Mouse (Mus musculus) large intestine, adult 2 months (tissue): ENCODE results near the gene Serp1. TPM values are rescaled to one million over a fixed set of nuclear protein-coding genes. Genes with fewer than 3 reads are reported as not detected.
"Not testable (repeated sequence)": the region's sequence is repeated elsewhere in the genome, so short reads cannot be mapped to it uniquely, and the experiment has no call there.

ENCODE experiments used
- DNase-seq: peaks from one replicate; pipeline ENCODE4 v3.0.0-alpha.2; 2012; ENCODE audit warnings: low read depth, low spot score
- WGBS: fragments of 180-500 bp; shearing (Covaris S2); methylation state at CpG from one replicate; pipeline ENCODE4 v1.1.7; 2018; 5-methylcytosine and 5-hydroxymethylcytosine counted together
- polyA plus RNA-seq: library from polyadenylated mRNA; depleted of rRNA; stranded (reverse); fragments of >200 nt; gene quantifications from 2 replicates; pipeline ENCODE4 v1.2.3, GENCODE M21; 2012; rRNA removed

Serp1 gene
- polyA plus RNA-seq, 1 experiment = 41.4 TPM

DNA sequence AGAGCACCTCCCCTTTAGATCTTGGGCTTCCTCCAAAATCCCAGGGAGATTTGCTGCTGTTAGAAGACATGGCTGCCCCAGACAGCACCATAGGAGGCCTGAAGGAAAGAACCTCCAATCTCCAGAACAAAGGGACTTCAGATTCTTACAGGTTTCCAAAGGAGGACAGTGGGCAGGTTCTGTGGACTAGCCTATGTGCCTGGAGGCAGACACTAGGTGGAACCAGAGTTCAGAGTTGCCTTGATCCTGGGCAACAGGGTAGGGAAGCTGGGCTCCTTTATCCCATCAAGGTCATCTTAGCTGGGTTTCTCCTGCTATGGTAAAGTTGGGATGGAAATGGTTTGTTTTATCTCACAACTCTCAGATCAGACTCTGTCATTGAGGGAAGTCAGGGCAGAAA is 14.1 kb downstream of the Serp1 start:
- DNase-seq = no peak

DNA sequence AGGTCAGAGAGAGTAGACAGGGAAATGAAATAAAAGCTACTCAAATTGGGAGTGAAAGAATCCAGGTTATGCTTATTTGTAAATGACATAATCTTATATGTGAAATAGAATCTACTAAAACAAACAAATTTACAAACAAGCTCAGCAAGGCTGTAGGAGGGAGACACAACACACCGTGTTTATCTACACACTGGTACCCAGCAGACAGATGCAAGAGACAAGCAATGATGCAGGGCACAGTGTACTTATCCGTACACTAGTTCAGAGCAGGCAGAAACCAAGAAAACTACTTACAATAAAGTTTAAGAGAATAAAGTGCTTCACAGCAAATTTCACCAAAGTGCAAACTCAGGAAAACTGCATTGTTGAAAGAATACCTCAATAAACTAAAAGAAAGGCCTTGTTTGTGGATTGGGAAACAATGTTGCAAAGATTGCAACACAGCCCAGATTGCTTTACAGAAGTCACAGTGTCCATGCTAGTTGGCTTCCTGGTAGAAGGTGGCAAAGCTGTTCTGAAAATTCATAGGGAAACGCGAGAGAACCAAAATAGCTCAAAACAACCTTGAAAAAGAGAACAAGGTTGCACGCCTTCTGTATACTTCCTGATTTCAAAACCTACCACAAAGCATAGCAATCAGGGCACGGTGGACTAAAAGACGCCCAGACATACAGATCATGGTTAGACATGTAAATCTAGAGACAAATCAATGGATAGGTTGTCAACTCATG is 17.5 kb downstream of the Serp1 start:
- 58% methylated on average over 7 of the region's 7 CpGs for WGBS
- DNase-seq = no peak

DNA sequence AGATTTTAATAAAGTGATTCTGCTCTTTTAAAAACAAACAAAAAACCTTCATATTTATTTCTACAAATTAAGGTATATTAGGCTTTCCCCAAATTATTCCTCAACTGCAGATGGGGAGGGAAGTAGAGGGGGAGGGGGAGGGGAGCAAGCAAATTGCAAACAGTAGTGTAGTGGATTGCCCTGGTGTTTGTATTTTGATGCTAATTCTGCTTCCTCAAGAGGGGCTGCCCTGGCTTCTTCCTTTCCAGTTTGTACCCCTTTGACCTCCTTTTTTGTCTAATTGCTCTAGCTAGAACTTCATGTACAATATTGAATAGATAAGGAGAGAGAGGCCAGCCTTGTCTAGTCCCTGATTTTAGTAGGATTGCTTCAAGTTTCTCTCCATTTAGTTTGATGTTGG is 21.0 kb downstream of the Serp1 start:
- no peak for DNase-seq

DNA sequence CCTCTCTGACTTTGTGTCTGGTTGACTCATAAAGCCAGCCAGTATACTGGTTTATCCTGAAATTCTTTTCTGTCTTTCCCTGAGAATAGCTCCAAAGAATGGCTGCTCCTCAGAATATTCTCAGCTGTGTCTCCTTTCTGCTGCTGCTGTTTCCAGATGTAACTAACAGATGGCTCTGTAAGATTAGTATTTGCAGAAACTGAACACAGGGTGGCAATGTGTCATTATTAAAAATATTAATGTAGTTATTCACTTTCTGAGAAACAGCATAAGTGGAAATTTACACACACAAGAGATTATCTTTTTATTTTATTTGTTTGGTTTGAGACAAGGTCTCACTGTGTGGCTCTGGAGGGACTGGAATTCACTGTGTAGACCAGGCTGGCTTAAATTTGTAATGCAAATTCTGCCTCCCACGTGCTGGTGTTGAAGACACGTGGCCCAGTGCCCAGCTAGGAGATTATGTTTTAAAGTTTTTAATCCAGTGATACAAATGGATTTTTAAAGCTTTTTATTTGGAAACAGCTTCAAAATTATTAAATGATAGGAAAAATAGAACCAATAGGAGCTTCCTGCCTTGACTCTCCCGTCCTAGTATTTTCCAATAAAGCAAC is 21.9 kb downstream of the Serp1 start:
- DNase-seq = no peak
- 73% methylated on average over 3 of the region's 3 CpGs for WGBS

DNA sequence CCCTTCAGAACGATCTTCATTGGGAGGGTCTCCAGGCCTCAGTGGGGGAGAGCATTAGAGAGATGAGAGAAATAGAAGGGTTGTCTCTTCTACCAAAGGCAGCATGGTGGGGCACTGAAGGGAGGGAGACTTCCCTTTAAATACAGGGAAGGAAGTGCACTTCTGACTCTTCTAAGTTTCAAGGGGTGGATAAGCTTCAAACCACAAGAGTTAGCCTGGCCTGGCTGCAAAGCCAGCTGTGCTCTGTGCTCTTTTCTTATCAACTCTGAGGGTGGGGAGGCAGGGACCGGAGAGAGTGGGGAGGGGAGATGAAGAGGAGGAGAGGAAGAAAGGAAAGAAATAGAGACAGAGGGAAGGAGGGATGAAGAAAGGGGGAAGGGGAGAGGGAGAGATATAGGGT is 23.7 kb downstream of the Serp1 start:
- no peak for DNase-seq
- WGBS = 69% methylated on average over 2 of the region's 2 CpGs

DNA sequence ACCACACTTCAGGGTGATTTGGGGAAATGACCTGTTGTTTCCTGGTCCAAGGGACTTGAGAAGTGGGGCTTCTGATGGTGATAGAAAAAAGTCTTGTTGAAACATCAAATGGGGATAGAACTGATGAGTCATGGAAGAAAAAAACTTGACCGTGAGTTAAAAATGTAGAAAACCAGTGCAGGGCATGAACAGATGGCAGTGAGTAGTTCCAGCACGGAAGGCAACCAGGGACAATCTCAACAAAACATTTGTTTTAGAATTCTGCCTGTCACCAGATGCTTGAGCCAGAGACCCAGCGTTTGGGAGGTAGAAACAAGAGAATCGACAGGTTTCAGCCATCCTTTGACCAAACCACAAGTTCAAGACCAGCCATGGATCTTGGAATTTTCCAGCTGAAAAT is 32.1 kb downstream of the Serp1 start:
- 80% methylated on average over 4 of the region's 4 CpGs for WGBS
- DNase-seq = no peak

DNA sequence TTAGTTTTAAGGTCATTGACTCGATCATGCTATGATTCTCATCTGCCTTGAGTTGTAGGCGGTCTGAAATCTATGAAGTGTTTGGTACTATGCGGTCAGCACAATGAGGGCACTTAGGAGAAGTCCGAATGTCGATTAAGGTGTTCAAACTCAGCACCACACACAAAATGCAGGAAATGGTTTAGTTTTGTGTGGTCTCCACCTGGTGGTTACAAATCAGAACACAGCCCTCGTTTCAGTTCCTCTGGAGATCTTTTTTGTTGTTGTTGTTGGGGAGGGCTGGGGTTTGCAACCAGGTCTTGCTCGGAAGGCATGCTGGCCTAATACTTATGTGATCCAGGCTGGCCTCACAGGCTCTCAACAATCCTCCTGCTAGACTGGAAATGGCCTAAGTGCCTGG is 34.9 kb downstream of the Serp1 start:
- WGBS = 57% methylated on average over 7 of the region's 7 CpGs
- no peak for DNase-seq

DNA sequence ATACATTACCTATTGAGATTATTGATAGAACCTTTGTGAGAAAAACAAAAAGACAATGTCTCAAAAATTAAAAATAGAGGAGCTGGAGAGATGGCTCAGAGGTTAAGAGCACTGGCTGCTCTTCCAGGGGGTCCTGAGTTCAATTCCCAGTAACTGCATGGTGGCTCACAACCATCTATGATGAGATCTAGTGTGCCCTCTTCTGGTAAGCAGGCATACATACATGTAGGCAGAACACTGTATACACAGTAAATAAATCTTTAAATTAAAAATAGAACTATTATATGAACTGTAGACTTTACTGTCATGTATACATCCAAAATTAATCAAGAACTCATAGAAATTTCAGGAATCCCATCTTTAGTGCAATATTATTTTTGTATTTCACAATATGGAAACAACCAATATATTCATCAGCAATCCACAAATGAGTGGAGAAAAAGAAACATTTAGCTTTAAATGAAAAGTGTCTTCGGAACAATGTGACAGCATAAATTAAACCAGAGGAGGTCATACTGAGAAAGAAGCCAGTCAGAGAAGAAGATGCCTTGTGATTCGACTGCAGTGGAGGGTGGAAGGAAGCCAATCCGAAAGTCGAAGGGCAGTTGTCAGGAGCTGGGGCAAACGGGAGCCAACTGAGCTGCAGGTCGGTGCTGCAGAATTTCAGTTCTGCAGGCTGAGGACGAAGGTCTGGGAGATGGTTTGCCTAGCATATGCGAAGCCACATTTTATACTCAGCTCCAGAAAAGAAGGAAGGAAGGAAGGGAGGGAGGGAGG is 37.5 kb downstream of the Serp1 start:
- DNase-seq = no peak
- 63% methylated on average over 8 of the region's 8 CpGs for WGBS

DNA sequence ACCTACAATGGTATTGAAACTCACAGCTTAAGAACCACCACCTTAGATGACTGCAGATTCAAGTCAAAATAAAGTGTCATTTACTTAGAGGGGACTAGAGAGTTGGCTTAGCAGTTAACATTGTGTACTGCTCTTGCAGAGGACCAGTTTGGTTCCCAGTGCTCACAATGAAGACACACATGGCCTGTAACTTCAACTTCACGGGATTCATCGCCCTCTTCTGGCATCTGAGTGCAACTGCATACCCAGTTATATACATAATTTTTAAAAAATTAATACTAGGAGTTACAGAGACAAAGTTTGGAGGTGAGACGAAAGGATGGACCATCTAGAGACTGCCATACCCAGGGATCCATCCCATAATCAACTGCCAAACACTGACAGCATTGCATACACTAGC is 38.6 kb downstream of the Serp1 start:
- WGBS = 73% methylated on average over 3 of the region's 3 CpGs
- DNase-seq = no peak

DNA sequence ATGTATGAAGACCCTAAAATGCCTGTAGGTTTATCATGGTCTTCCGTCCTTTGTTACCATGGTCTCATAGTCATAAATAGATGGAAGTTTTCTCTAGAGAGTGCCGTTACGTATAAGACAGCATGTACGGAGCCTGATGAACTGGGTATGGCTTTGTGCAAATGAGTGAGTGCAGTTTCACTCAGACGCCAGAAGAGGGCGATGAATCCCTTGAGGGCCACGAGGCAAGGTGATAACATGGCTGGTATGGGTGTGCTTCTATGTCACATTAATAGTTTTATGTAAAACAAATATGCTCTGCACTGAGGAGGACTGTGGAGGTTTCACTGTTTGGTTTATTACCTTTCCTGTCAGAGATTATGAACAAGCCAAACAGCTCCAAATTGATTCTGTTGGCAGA is 39.8 kb downstream of the Serp1 start:
- 74% methylated on average over 7 of the region's 7 CpGs for WGBS
- DNase-seq = no peak

DNA sequence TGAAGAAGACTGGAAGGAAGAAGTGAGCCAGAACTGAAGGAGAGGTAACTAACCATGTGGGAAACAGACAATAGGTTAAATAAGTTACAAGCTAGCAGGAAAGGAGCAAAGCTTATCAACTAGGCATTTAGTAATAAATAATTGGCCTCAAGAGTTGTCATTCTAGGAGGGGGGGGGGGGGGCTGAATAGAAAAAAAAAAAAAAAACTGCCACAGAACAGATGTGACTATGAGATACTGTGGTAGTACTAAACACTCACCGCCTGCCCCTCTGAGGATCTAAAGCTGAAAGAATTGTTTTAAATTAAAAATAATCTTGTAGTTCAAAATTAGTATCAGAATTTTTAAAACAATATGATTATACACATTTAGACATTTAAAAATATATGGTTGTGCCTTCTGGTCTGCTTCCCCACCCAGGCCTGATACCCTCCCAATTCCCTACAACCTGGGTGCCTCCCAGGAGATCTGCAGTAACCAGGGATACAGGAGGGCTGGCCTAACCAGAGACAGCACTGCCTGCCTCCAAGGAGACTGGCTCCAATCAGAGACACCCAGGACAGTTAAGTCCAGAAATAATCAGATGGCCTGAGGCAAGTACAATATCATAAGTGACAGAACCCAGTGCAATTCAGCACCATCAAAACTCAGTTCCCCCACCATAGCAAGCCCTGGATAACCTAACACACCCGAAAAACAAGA is 46.8 kb downstream of the Serp1 start:
- DNase-seq = no peak
- WGBS = 87% methylated on average over 2 of the region's 2 CpGs

DNA sequence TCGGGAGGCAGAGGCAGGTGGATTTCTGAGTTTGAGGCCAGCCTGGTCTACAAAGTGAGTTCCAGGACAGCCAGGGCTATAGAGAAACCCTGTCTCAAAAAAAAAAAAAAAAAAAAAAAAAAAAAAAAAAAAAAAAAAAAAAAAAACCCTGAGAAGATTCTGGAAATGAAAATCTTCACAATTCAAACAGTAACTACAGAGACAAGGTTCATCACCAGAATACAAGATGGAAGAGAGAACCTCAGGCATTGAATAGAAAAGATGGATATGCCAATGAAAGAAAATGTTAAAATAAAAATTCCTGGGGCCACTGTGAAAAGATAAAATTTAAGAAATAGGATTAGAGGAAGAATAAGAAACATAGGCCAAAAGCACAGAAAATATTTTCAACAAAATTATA is 50.4 kb downstream of the Serp1 start:
- 76% methylated on average over 1 of the region's 1 CpGs for WGBS
- DNase-seq = not testable (repeated sequence)

Other genes with a start within 250 kb of the Serp1 start
- 4.2 and 8.6 TPM in 2 replicates for gene Tsc22d2, start 111.2 kb downstream of the Serp1 start, polyA plus RNA-seq
- 10.9 and 12.5 TPM in 2 replicates for gene Eif2a, start 71 bp downstream of the Serp1 start, polyA plus RNA-seq
- 49.8 and 55.4 TPM in 2 replicates for gene Selenot, start 50.7 kb upstream of the Serp1 start, polyA plus RNA-seq
- not detected in 2 replicates for gene Erich6, start 111.3 kb upstream of the Serp1 start, polyA plus RNA-seq
- 11.2 and 12.6 TPM in 2 replicates for gene Siah2, start 166.5 kb upstream of the Serp1 start, polyA plus RNA-seq